Mouse (Mus musculus) neural tube, embryonic 15.5 days (tissue): ENCODE results near the gene Castor1. TPM values are rescaled to one million over a fixed set of nuclear protein-coding genes. Genes with fewer than 3 reads are reported as not detected.

ENCODE experiments used
- ATAC-seq: fragments of 200-750 bp; cut with Nextera tagmentation; 2 replicates; pipeline ENCODE4 v1.8.0; 2017; ENCODE audit warnings: mild to moderate bottlenecking, moderate TSS enrichment, moderate library complexity; ENCODE audit not compliant: low FRiP score
- H3K27ac ChIP-seq: fragments of 300-500 bp; sonication (generic); replicated peaks from 2 replicates; pipeline ENCODE4 v1.5.1; 2015; ENCODE audit warnings: mild to moderate bottlenecking, inconsistent platforms
- H3K27me3 ChIP-seq: fragments of 300-500 bp; sonication (generic); replicated peaks from 2 replicates; pipeline ENCODE4 v1.6.1; 2015; ENCODE audit warnings: inconsistent platforms
- H3K36me3 ChIP-seq: fragments of 300-500 bp; sonication (generic); 2 replicates; pipeline ENCODE4 v1.6.1; 2015; ENCODE audit warnings: inconsistent platforms
- H3K4me1 ChIP-seq: fragments of 300-500 bp; sonication (generic); 2 replicates; pipeline ENCODE4 v1.6.1; 2015; ENCODE audit warnings: inconsistent platforms
- H3K4me2 ChIP-seq: fragments of 300-500 bp; sonication (generic); 2 replicates; pipeline ENCODE4 v1.6.1; 2015; ENCODE audit warnings: inconsistent platforms, mild to moderate bottlenecking, moderate library complexity
- H3K4me3 ChIP-seq: fragments of 300-500 bp; sonication (generic); replicated peaks from 2 replicates; pipeline ENCODE4 v1.5.1; 2015; ENCODE audit warnings: mild to moderate bottlenecking, inconsistent platforms
- H3K9ac ChIP-seq: fragments of 300-500 bp; sonication (generic); replicated peaks from 2 replicates; pipeline ENCODE4 v1.6.1; 2015; ENCODE audit warnings: mild to moderate bottlenecking, inconsistent platforms
- H3K9me3 ChIP-seq: fragments of 300-500 bp; sonication (generic); replicated peaks from 2 replicates; pipeline ENCODE4 v1.6.1; 2016; ENCODE audit warnings: inconsistent platforms
- WGBS: fragments of 180-500 bp; shearing (Covaris S2); methylation state at CpG from one replicate; pipeline ENCODE4 v1.1.7; 2015; ENCODE audit warnings: mixed read lengths; 5-methylcytosine and 5-hydroxymethylcytosine counted together
- polyA plus RNA-seq: library from polyadenylated mRNA; unstranded; fragments of >200 nt; fragmentation: Nextera tagmentation; extraction: Ambion mirVana; gene quantifications from 2 replicates; pipeline ENCODE4 v1.2.1, GENCODE M21; 2015

The Castor1 gene
- polyA plus RNA-seq, 1 experiment from 2014 or later, result 5.5 TPM

GRCm38 (mm10) chr11:4223393-4224188 is 5.6 kb downstream of the Castor1 start:
- no peak overlapping the region for H3K27ac ChIP-seq
- ATAC-seq, result no peak
- WGBS, result 45% methylated on average over 5 of the region's 7 CpGs
- H3K36me3 ChIP-seq, result no peaks in the 10 kb centered on the region
- H3K4me1 ChIP-seq, result peaks cover 7% of the 10 kb centered on the region; the same call in 1 of the 2 replicates
- peaks cover 15% of the 10 kb centered on the region for H3K27me3 ChIP-seq
- no peak overlapping the region for H3K4me3 ChIP-seq
- H3K9me3 ChIP-seq, result no peaks in the 10 kb centered on the region
- H3K9ac ChIP-seq, result no peak overlapping the region
- no peak overlapping the region for H3K4me2 ChIP-seq

GRCm38 (mm10) chr11:4224223-4224622 is 6.2 kb downstream of the Castor1 start:
- Histone ChIP-seq H3K36me3 (no peaks in the 10 kb centered on the region), H3K4me1 (peaks cover 3% of the 10 kb centered on the region; the same call in 1 of the 2 replicates), H3K27ac (no peak overlapping the region), H3K4me2 (no peak overlapping the region), H3K27me3 (peaks cover 9% of the 10 kb centered on the region), H3K9me3 (no peaks in the 10 kb centered on the region), H3K9ac (no peak overlapping the region), H3K4me3 (no peak overlapping the region)
- ATAC-seq, result no peak
- WGBS, result 50% methylated on average over 2 of the region's 2 CpGs

GRCm38 (mm10) chr11:4226569-4227325 is 8.7 kb downstream of the Castor1 start:
- H3K36me3 ChIP-seq, result no peaks in the 10 kb centered on the region
- H3K27ac ChIP-seq, result no peak overlapping the region
- WGBS, result 82% methylated on average over 5 of the region's 5 CpGs
- H3K9me3 ChIP-seq, result no peaks in the 10 kb centered on the region
- H3K9ac ChIP-seq, result no peak overlapping the region
- H3K4me1 ChIP-seq, result no peaks in the 10 kb centered on the region
- no peak overlapping the region for H3K4me2 ChIP-seq
- no peak overlapping the region for H3K4me3 ChIP-seq
- no peak for ATAC-seq
- no peaks in the 10 kb centered on the region for H3K27me3 ChIP-seq

- ATAC-seq, result no peak
- no peak overlapping the region for H3K9ac ChIP-seq
- H3K4me2 ChIP-seq, result no peak overlapping the region
- no peaks in the 10 kb centered on the region for H3K9me3 ChIP-seq
- no peaks in the 10 kb centered on the region for H3K4me1 ChIP-seq
- no peak overlapping the region for H3K27ac ChIP-seq
- H3K27me3 ChIP-seq, result no peaks in the 10 kb centered on the region
- WGBS, result 40% methylated on average over 8 of the region's 8 CpGs
- H3K4me3 ChIP-seq, result no peak overlapping the region
- no peaks in the 10 kb centered on the region for H3K36me3 ChIP-seq
These were observed 10.4 kb downstream of the Castor1 start for GRCm38 (mm10) chr11:4228463-4228862.

- Histone ChIP-seq H3K36me3 (no peaks in the 10 kb centered on the region), H3K9me3 (no peaks in the 10 kb centered on the region), H3K27ac (no peak overlapping the region), H3K9ac (no peak overlapping the region), H3K4me3 (no peak overlapping the region), H3K4me1 (no peaks in the 10 kb centered on the region), H3K27me3 (no peaks in the 10 kb centered on the region), H3K4me2 (no peak overlapping the region)
- no peak for ATAC-seq
- WGBS, result 66% methylated on average over 4 of the region's 4 CpGs
These were observed 11.8 kb downstream of the Castor1 start for GRCm38 (mm10) chr11:4229841-4230240.

GRCm38 (mm10) chr11:4231435-4231834 is 13.4 kb downstream of the Castor1 start:
- ATAC-seq, result no peak
- H3K27ac ChIP-seq, result no peak overlapping the region
- H3K9me3 ChIP-seq, result no peaks in the 10 kb centered on the region
- no peak overlapping the region for H3K4me2 ChIP-seq
- no peaks in the 10 kb centered on the region for H3K36me3 ChIP-seq
- H3K27me3 ChIP-seq, result no peaks in the 10 kb centered on the region
- H3K4me3 ChIP-seq, result no peak overlapping the region
- 91% methylated on average over 2 of the region's 2 CpGs for WGBS
- H3K4me1 ChIP-seq, result no peaks in the 10 kb centered on the region
- no peak overlapping the region for H3K9ac ChIP-seq

- Histone ChIP-seq H3K27ac (no peak overlapping the region), H3K4me1 (no peaks in the 10 kb centered on the region), H3K36me3 (no peaks in the 10 kb centered on the region), H3K9ac (no peak overlapping the region), H3K4me3 (no peak overlapping the region), H3K27me3 (no peaks in the 10 kb centered on the region), H3K9me3 (no peaks in the 10 kb centered on the region), H3K4me2 (no peak overlapping the region)
- 68% methylated on average over 12 of the region's 12 CpGs for WGBS
- no peak for ATAC-seq
These were observed 14.6 kb downstream of the Castor1 start for GRCm38 (mm10) chr11:4232644-4233043.

GRCm38 (mm10) chr11:4235052-4235655 is 17.1 kb downstream of the Castor1 start:
- no peaks in the 10 kb centered on the region for H3K36me3 ChIP-seq
- no peak overlapping the region for H3K4me3 ChIP-seq
- H3K9me3 ChIP-seq, result no peaks in the 10 kb centered on the region
- H3K27ac ChIP-seq, result no peak overlapping the region
- no peaks in the 10 kb centered on the region for H3K4me1 ChIP-seq
- no peak overlapping the region for H3K4me2 ChIP-seq
- ATAC-seq, result no peak
- H3K9ac ChIP-seq, result no peak overlapping the region
- 91% methylated on average over 6 of the region's 6 CpGs for WGBS
- H3K27me3 ChIP-seq, result no peaks in the 10 kb centered on the region

- Histone ChIP-seq H3K4me3 (no peak within 1 kb of the TSS), H3K4me1 (no peaks in the 10 kb centered on the region), H3K9me3 (no peaks in the 10 kb centered on the region), H3K27ac (no peak within 1 kb of the TSS), H3K36me3 (no peaks in the 10 kb centered on the region), H3K4me2 (no peak within 1 kb of the TSS), H3K9ac (no peak within 1 kb of the TSS), H3K27me3 (no peaks in the 10 kb centered on the region)
- WGBS, result 78% methylated on average over 16 of the region's 16 CpGs
- ATAC-seq, result no peak
These were observed 17.9 kb downstream of the Castor1 start, which contains the start of gene Osm for GRCm38 (mm10) chr11:4235665-4236545. Gene Osm, plus strand, starts transcription at chr11:4236420.

- no peak for ATAC-seq
- no peak overlapping the region for H3K4me3 ChIP-seq
- H3K36me3 ChIP-seq, result no peaks in the 10 kb centered on the region
- 87% methylated on average over 21 of the region's 21 CpGs for WGBS
- no peaks in the 10 kb centered on the region for H3K9me3 ChIP-seq
- no peaks in the 10 kb centered on the region for H3K27me3 ChIP-seq
- no peak overlapping the region for H3K9ac ChIP-seq
- H3K4me1 ChIP-seq, result no peaks in the 10 kb centered on the region
- H3K4me2 ChIP-seq, result no peak overlapping the region
- H3K27ac ChIP-seq, result no peak overlapping the region
These were observed 18.6 kb downstream of the Castor1 start for GRCm38 (mm10) chr11:4236546-4237067.

GRCm38 (mm10) chr11:4237389-4237912 is 19.4 kb downstream of the Castor1 start:
- Histone ChIP-seq H3K4me1 (no peaks in the 10 kb centered on the region), H3K4me2 (no peak overlapping the region), H3K27ac (no peak overlapping the region), H3K36me3 (no peaks in the 10 kb centered on the region), H3K4me3 (no peak overlapping the region), H3K27me3 (no peaks in the 10 kb centered on the region), H3K9me3 (no peaks in the 10 kb centered on the region), H3K9ac (no peak overlapping the region)
- 83% methylated on average over 18 of the region's 18 CpGs for WGBS
- no peak for ATAC-seq
